Mouse (Mus musculus): ENCODE data around the gene Unk. TPM values are rescaled to one million over a fixed set of nuclear protein-coding genes. Genes with fewer than 3 reads are reported as not detected.

Gene Unk
- polyA plus RNA-seq, 1 experiment: 54.0 TPM

GRCm38 (mm10) chr11:115999538-116000143, 30.5 kb upstream of the Unk start:
- WGBS: 11% methylated on average over 14 of the region's 14 CpGs
- TF ChIP-seq POLR2A (IDR thresholded peaks at IDR 0.05; ENCODE audit: borderline replicate concordance, extremely low read depth, low read depth, low read length) (no peak), CTCF (IDR thresholded peaks at IDR 0.05; ENCODE audit: insufficient read depth, low read length) (peak; percentile 62)
- peak; percentile 72 for DNase-seq

GRCm38 (mm10) chr11:116000607-116001006, 29.5 kb upstream of the Unk start:
- TF ChIP-seq CTCF (IDR thresholded peaks at IDR 0.05; ENCODE audit: insufficient read depth, low read length): no peak
- no peak for TF ChIP-seq POLR2A (IDR thresholded peaks at IDR 0.05; ENCODE audit: borderline replicate concordance, extremely low read depth, low read depth, low read length)
- WGBS: 64% methylated on average over 10 of the region's 10 CpGs

More at GRCm38 (mm10) chr11:115999538-116000143, 30.5 kb upstream of the Unk start:
- Histone ChIP-seq H3K4me1 (ENCODE audit: control insufficient read depth, insufficient read depth, low read length) (no peaks in the 10 kb centered on the region), H3K4me3 (replicated peaks; ENCODE audit: extremely low read depth, low read depth, low read length) (no peak overlapping the region)

GRCm38 (mm10) chr11:116001725-116002124, 28.4 kb upstream of the Unk start:
- 62% methylated on average over 6 of the region's 6 CpGs for WGBS
- H3K4me3 ChIP-seq (replicated peaks; ENCODE audit: extremely low read depth, low read depth, low read length): no peak overlapping the region
- no peak for DNase-seq
- TF ChIP-seq CTCF (IDR thresholded peaks at IDR 0.05; ENCODE audit: insufficient read depth, low read length): no peak
- TF ChIP-seq POLR2A (IDR thresholded peaks at IDR 0.05; ENCODE audit: borderline replicate concordance, extremely low read depth, low read depth, low read length): no peak
- H3K4me1 ChIP-seq (ENCODE audit: control insufficient read depth, insufficient read depth, low read length): peaks cover 5% of the 10 kb centered on the region; the same call in 1 of the 2 replicates

More at GRCm38 (mm10) chr11:116000607-116001006, 29.5 kb upstream of the Unk start:
- no peak for DNase-seq
- Histone ChIP-seq H3K4me1 (ENCODE audit: control insufficient read depth, insufficient read depth, low read length) (peaks cover 5% of the 10 kb centered on the region; the same call in 1 of the 2 replicates), H3K4me3 (replicated peaks; ENCODE audit: extremely low read depth, low read depth, low read length) (no peak overlapping the region)

GRCm38 (mm10) chr11:116002894-116003293, 27.2 kb upstream of the Unk start:
- WGBS: 82% methylated on average over 3 of the region's 3 CpGs
- TF ChIP-seq POLR2A (IDR thresholded peaks at IDR 0.05; ENCODE audit: borderline replicate concordance, extremely low read depth, low read depth, low read length) (no peak), CTCF (IDR thresholded peaks at IDR 0.05; ENCODE audit: insufficient read depth, low read length) (no peak)
- peaks cover 5% of the 10 kb centered on the region; the same call in 1 of the 2 replicates for H3K4me1 ChIP-seq (ENCODE audit: control insufficient read depth, insufficient read depth, low read length)
- H3K4me3 ChIP-seq (replicated peaks; ENCODE audit: extremely low read depth, low read depth, low read length): no peak overlapping the region
- DNase-seq: no peak

GRCm38 (mm10) chr11:116004186-116004823, 25.8 kb upstream of the Unk start:
- WGBS: 27% methylated on average over 8 of the region's 8 CpGs
- H3K4me1 ChIP-seq (ENCODE audit: control insufficient read depth, insufficient read depth, low read length): peaks cover 5% of the 10 kb centered on the region; the same call in 1 of the 2 replicates
- no peak for DNase-seq
- no peak for TF ChIP-seq CTCF (IDR thresholded peaks at IDR 0.05; ENCODE audit: insufficient read depth, low read length)
- TF ChIP-seq POLR2A (IDR thresholded peaks at IDR 0.05; ENCODE audit: borderline replicate concordance, extremely low read depth, low read depth, low read length): no peak
- H3K4me3 ChIP-seq (replicated peaks; ENCODE audit: extremely low read depth, low read depth, low read length): peak overlapping the region; percentile 15

GRCm38 (mm10) chr11:116004840-116005700, 25.1 kb upstream of the Unk start:
- TF ChIP-seq CTCF (IDR thresholded peaks at IDR 0.05; ENCODE audit: insufficient read depth, low read length): no peak
- TF ChIP-seq POLR2A (IDR thresholded peaks at IDR 0.05; ENCODE audit: borderline replicate concordance, extremely low read depth, low read depth, low read length): peak; percentile 53; the same call in 1 of the 2 replicates
- Histone ChIP-seq H3K4me1 (ENCODE audit: control insufficient read depth, insufficient read depth, low read length) (peaks cover 5% of the 10 kb centered on the region; the same call in 1 of the 2 replicates), H3K4me3 (replicated peaks; ENCODE audit: extremely low read depth, low read depth, low read length) (peak overlapping the region; percentile 49)
- peak; percentile 80 for DNase-seq
- 6% methylated on average over 54 of the region's 54 CpGs for WGBS

GRCm38 (mm10) chr11:116005701-116006419, 24.3 kb upstream of the Unk start:
- H3K4me1 ChIP-seq (ENCODE audit: control insufficient read depth, insufficient read depth, low read length): peaks cover 5% of the 10 kb centered on the region; the same call in 1 of the 2 replicates
- no peak for TF ChIP-seq CTCF (IDR thresholded peaks at IDR 0.05; ENCODE audit: insufficient read depth, low read length)
- no peak overlapping the region for H3K4me3 ChIP-seq (replicated peaks; ENCODE audit: extremely low read depth, low read depth, low read length)
- WGBS: 71% methylated on average over 9 of the region's 9 CpGs
- DNase-seq: no peak

GRCm38 (mm10) chr11:116007095-116007850, 22.8 kb upstream of the Unk start:
- no peak for DNase-seq
- Histone ChIP-seq H3K4me1 (ENCODE audit: control insufficient read depth, insufficient read depth, low read length) (peaks cover 7% of the 10 kb centered on the region; the same call in 1 of the 2 replicates), H3K4me3 (replicated peaks; ENCODE audit: extremely low read depth, low read depth, low read length) (no peak overlapping the region)
- TF ChIP-seq CTCF (IDR thresholded peaks at IDR 0.05; ENCODE audit: insufficient read depth, low read length) (no peak), POLR2A (IDR thresholded peaks at IDR 0.05; ENCODE audit: borderline replicate concordance, extremely low read depth, low read depth, low read length) (no peak)
- WGBS: 88% methylated on average over 28 of the region's 28 CpGs

Measured in lung, adult 2 months (tissue).